Comparison of ENCODE assay signal across 20 mouse cellular contexts in the genomic region with DNA sequence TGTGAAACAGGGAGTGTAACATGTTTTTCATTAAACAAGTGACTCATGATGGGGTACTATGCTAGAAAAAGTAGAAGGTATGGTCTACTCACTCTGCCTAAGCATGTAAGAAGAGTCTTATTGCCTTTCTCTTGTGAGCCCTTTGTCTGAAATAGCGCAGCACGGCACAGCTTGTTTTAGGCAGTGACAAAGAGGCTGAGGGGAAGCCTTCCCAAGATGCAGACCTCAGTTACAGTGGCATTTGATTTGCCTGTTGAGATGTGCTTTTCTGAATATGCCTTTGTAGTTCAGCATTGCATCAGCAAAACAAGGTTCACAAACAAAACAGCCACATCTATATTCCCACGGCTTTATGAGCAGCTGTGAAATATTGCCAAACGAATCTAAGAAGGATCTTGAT.
DNase-seq lines count a peak whose midpoint lies in the region; ATAC-seq lines count a peak whose summit lies in the region.
"Had no signal": no experiment of that assay in that cellular context is flagged by ENCODE, and none has a peak within 500 bp of the region (broad histone marks: within the 10 kb centered on the region; RNA-seq: fewer than 3 reads in every experiment).

No protein-coding gene starts in this region.

- WGBS in forebrain, embryonic 12.5 days: 50% methylated on average over 4 of the region's 4 CpGs
- WGBS in forebrain, embryonic 10.5 days: 85% methylated on average over 4 of the region's 4 CpGs
- WGBS in neural tube, embryonic 12.5 days: 62% methylated on average over 4 of the region's 4 CpGs
- WGBS in limb, embryonic 10.5 days: 80% methylated on average over 4 of the region's 4 CpGs
- WGBS in neural tube, embryonic 15.5 days: 36% methylated on average over 4 of the region's 4 CpGs
- 78% methylated on average over 4 of the region's 4 CpGs for WGBS in embryonic facial prominence, embryonic 10.5 days

- H3K4me2 ChIP-seq in forebrain, embryonic 12.5 days: no peak overlapping the region
- H3K4me2 ChIP-seq in neural tube, embryonic 12.5 days (replicated peaks): no peak overlapping the region
- no peak overlapping the region for H3K4me2 ChIP-seq in neural tube, embryonic 15.5 days
- H3K4me2 ChIP-seq: liver, embryonic 13.5 days; stomach, embryonic 15.5 days had no signal

- DNase-seq in forebrain, embryonic 10.5 days (ENCODE audit: extremely low spot score, low spot score): no peak
- DNase-seq in neural tube, embryonic 10.5 days (ENCODE audit: extremely low spot score, low spot score): no peak
- DNase-seq in limb, embryonic 10.5 days (ENCODE audit: low spot score): no peak
- DNase-seq in frontal cortex, postnatal 14 days (ENCODE audit: low spot score in 2 of 2): no peak
- no peak for DNase-seq in embryonic facial prominence, embryonic 10.5 days (ENCODE audit: low spot score)
- DNase-seq: adrenal gland, postnatal 10 days; cerebellum, adult 8-10 months; cerebellum, postnatal 36 days; embryo, embryonic 11 days; kidney, postnatal 36 days; liver, embryonic 13.5 days; lung, adult 2 months; lung, postnatal 14 days; thymus, postnatal 25 days had no signal

- H3K27me3 ChIP-seq in forebrain, embryonic 12.5 days: no peaks in the 10 kb centered on the region
- no peaks in the 10 kb centered on the region for H3K27me3 ChIP-seq in forebrain, embryonic 10.5 days (ENCODE audit: poor library complexity, severe bottlenecking)
- no peaks in the 10 kb centered on the region for H3K27me3 ChIP-seq in neural tube, embryonic 12.5 days (replicated peaks)
- H3K27me3 ChIP-seq in limb, embryonic 10.5 days (ENCODE audit: low read depth, poor library complexity, severe bottlenecking): no peaks in the 10 kb centered on the region
- no peaks in the 10 kb centered on the region for H3K27me3 ChIP-seq in neural tube, embryonic 15.5 days (replicated peaks)
- no peaks in the 10 kb centered on the region for H3K27me3 ChIP-seq in embryonic facial prominence, embryonic 10.5 days (replicated peaks; ENCODE audit: low read depth, poor library complexity, severe bottlenecking)
- H3K27me3 ChIP-seq: liver, embryonic 13.5 days; stomach, embryonic 15.5 days had no signal

- H3K4me1 ChIP-seq in forebrain, embryonic 12.5 days: peaks cover 11% of the 10 kb centered on the region; the same call in 1 of the 2 replicates
- peaks cover 11% of the 10 kb centered on the region for H3K4me1 ChIP-seq in forebrain, embryonic 10.5 days
- H3K4me1 ChIP-seq in neural tube, embryonic 12.5 days: no peaks in the 10 kb centered on the region
- H3K4me1 ChIP-seq in limb, embryonic 10.5 days: peaks cover 16% of the 10 kb centered on the region
- H3K4me1 ChIP-seq in neural tube, embryonic 15.5 days: 0 out of 2 replicates have a peak, but pooled peaks cover 3% of the 10 kb centered on the region
- peaks cover 22% of the 10 kb centered on the region for H3K4me1 ChIP-seq in embryonic facial prominence, embryonic 10.5 days
- H3K4me1 ChIP-seq: liver, embryonic 13.5 days; stomach, embryonic 15.5 days had no signal

- H3K9ac ChIP-seq in forebrain, embryonic 12.5 days: no peak overlapping the region
- H3K9ac ChIP-seq in neural tube, embryonic 12.5 days: no peak overlapping the region
- no peak overlapping the region for H3K9ac ChIP-seq in neural tube, embryonic 15.5 days (replicated peaks)
- H3K9ac ChIP-seq: liver, embryonic 13.5 days; stomach, embryonic 15.5 days had no signal

- ATAC-seq in forebrain, embryonic 12.5 days (ENCODE audit: low FRiP score): no peak
- 0 out of 2 replicates have a peak, but pooled peaks have one; percentile 17 for ATAC-seq in neural tube, embryonic 12.5 days (ENCODE audit: low FRiP score, low read depth)
- ATAC-seq in neural tube, embryonic 15.5 days (ENCODE audit: low FRiP score): no peak
- ATAC-seq: activated CD4-positive, CD25-positive, alpha-beta regulatory T cell, adult 4 months; intestine, embryonic 16.5 days had no signal

- no peaks in the 10 kb centered on the region for H3K36me3 ChIP-seq in forebrain, embryonic 12.5 days (replicated peaks)
- H3K36me3 ChIP-seq in forebrain, embryonic 10.5 days (replicated peaks): no peaks in the 10 kb centered on the region
- no peaks in the 10 kb centered on the region for H3K36me3 ChIP-seq in neural tube, embryonic 12.5 days
- H3K36me3 ChIP-seq in limb, embryonic 10.5 days: no peaks in the 10 kb centered on the region
- no peaks in the 10 kb centered on the region for H3K36me3 ChIP-seq in neural tube, embryonic 15.5 days
- no peaks in the 10 kb centered on the region for H3K36me3 ChIP-seq in embryonic facial prominence, embryonic 10.5 days (replicated peaks)
- H3K36me3 ChIP-seq: liver, embryonic 13.5 days; stomach, embryonic 15.5 days had no signal

- H3K4me3 ChIP-seq in forebrain, embryonic 12.5 days (replicated peaks): no peak overlapping the region
- H3K4me3 ChIP-seq in forebrain, embryonic 10.5 days: no peak overlapping the region
- H3K4me3 ChIP-seq in neural tube, embryonic 12.5 days: no peak overlapping the region
- no peak overlapping the region for H3K4me3 ChIP-seq in limb, embryonic 10.5 days
- no peak overlapping the region for H3K4me3 ChIP-seq in neural tube, embryonic 15.5 days (replicated peaks)
- no peak overlapping the region for H3K4me3 ChIP-seq in embryonic facial prominence, embryonic 10.5 days
- H3K4me3 ChIP-seq: liver, embryonic 13.5 days; stomach, embryonic 15.5 days had no signal

- H3K27ac ChIP-seq in forebrain, embryonic 12.5 days: 0 out of 2 replicates have a peak overlapping the region, but pooled peaks have one; percentile 31
- H3K27ac ChIP-seq in forebrain, embryonic 10.5 days: no peak overlapping the region
- H3K27ac ChIP-seq in neural tube, embryonic 12.5 days: no peak overlapping the region
- 0 out of 2 replicates have a peak overlapping the region, but pooled peaks have one; percentile 46 for H3K27ac ChIP-seq in limb, embryonic 10.5 days
- 0 out of 2 replicates have a peak overlapping the region, but pooled peaks have one; percentile 19 for H3K27ac ChIP-seq in neural tube, embryonic 15.5 days (replicated peaks)
- no peak overlapping the region for H3K27ac ChIP-seq in embryonic facial prominence, embryonic 10.5 days (replicated peaks)
- H3K27ac ChIP-seq: liver, embryonic 13.5 days; stomach, embryonic 15.5 days had no signal

- H3K9me3 ChIP-seq in forebrain, embryonic 12.5 days: no peaks in the 10 kb centered on the region
- H3K9me3 ChIP-seq in forebrain, embryonic 10.5 days: no peaks in the 10 kb centered on the region
- no peaks in the 10 kb centered on the region for H3K9me3 ChIP-seq in neural tube, embryonic 12.5 days
- H3K9me3 ChIP-seq in limb, embryonic 10.5 days (replicated peaks): no peaks in the 10 kb centered on the region
- H3K9me3 ChIP-seq in neural tube, embryonic 15.5 days (replicated peaks): no peaks in the 10 kb centered on the region
- H3K9me3 ChIP-seq in embryonic facial prominence, embryonic 10.5 days: no peaks in the 10 kb centered on the region
- H3K9me3 ChIP-seq: liver, embryonic 13.5 days; stomach, embryonic 15.5 days had no signal

Comparison
In these comparisons a context has a peak if more than half of its experiments do, and no peak if none do; other contexts are left out.
1. H3K27ac ChIP-seq: peak in forebrain, embryonic 12.5 days (single experiment), limb, embryonic 10.5 days (single experiment) and neural tube, embryonic 15.5 days (single experiment); none in forebrain, embryonic 10.5 days (single experiment), neural tube, embryonic 12.5 days (single experiment) and embryonic facial prominence, embryonic 10.5 days (single experiment).